Mouse (Mus musculus): Measurements from ENCODE around the gene Stx7. TPM values are rescaled to one million over a fixed set of nuclear protein-coding genes. Genes with fewer than 3 reads are reported as not detected.

Stx7 gene
- polyA plus RNA-seq, 1 experiment: not detected

- TF ChIP-seq CTCF (IDR thresholded peaks at IDR 0.05; ENCODE audit: insufficient read depth, low read depth, low read length): no peak
- TF ChIP-seq POLR2A (IDR thresholded peaks at IDR 0.05; ENCODE audit: insufficient read depth, low read depth, low read length): no peak
- Histone ChIP-seq H3K4me1 (ENCODE audit: control insufficient read depth, insufficient read depth, low read length) (peaks cover 19% of the 10 kb centered on the region), H3K27ac (ENCODE audit: insufficient read depth, low read depth, low read length) (no peak overlapping the region), H3K4me3 (ENCODE audit: insufficient read depth, low read depth, low read length) (no peak overlapping the region)
- 74% methylated on average over 8 of the region's 8 CpGs for WGBS
Observed at GRCm38 (mm10) chr10:24224591-24224990, 75.5 kb downstream of the Stx7 start.

GRCm38 (mm10) chr10:24228318-24229183, 79.4 kb downstream of the Stx7 start:
- no peak overlapping the region for H3K27ac ChIP-seq (ENCODE audit: insufficient read depth, low read depth, low read length)
- peaks cover 12% of the 10 kb centered on the region for H3K4me1 ChIP-seq (ENCODE audit: control insufficient read depth, insufficient read depth, low read length)
- no peak overlapping the region for H3K4me3 ChIP-seq (ENCODE audit: insufficient read depth, low read depth, low read length)
- TF ChIP-seq POLR2A (IDR thresholded peaks at IDR 0.05; ENCODE audit: insufficient read depth, low read depth, low read length) (no peak), CTCF (IDR thresholded peaks at IDR 0.05; ENCODE audit: insufficient read depth, low read depth, low read length) (no peak)
- WGBS: 35% methylated on average over 12 of the region's 12 CpGs

GRCm38 (mm10) chr10:24232281-24232680, 83.2 kb downstream of the Stx7 start:
- Histone ChIP-seq H3K27ac (ENCODE audit: insufficient read depth, low read depth, low read length) (no peak overlapping the region), H3K4me1 (ENCODE audit: control insufficient read depth, insufficient read depth, low read length) (peaks cover 10% of the 10 kb centered on the region), H3K4me3 (ENCODE audit: insufficient read depth, low read depth, low read length) (no peak overlapping the region)
- TF ChIP-seq POLR2A (IDR thresholded peaks at IDR 0.05; ENCODE audit: insufficient read depth, low read depth, low read length) (no peak), CTCF (IDR thresholded peaks at IDR 0.05; ENCODE audit: insufficient read depth, low read depth, low read length) (no peak)
- 75% methylated on average over 4 of the region's 4 CpGs for WGBS

- TF ChIP-seq CTCF (IDR thresholded peaks at IDR 0.05; ENCODE audit: insufficient read depth, low read depth, low read length): no peak
- no peak for TF ChIP-seq POLR2A (IDR thresholded peaks at IDR 0.05; ENCODE audit: insufficient read depth, low read depth, low read length)
- Histone ChIP-seq H3K27ac (ENCODE audit: insufficient read depth, low read depth, low read length) (no peak overlapping the region), H3K4me3 (ENCODE audit: insufficient read depth, low read depth, low read length) (no peak overlapping the region), H3K4me1 (ENCODE audit: control insufficient read depth, insufficient read depth, low read length) (peaks cover 5% of the 10 kb centered on the region; the same call in 1 of the 2 replicates)
- 14% methylated on average over 23 of the region's 23 CpGs for WGBS
Observed at GRCm38 (mm10) chr10:24235426-24236283, 86.6 kb downstream of the Stx7 start.

Other genes with a start within 250 kb of the Stx7 start
- gene Taar1, start 228.9 kb upstream of the Stx7 start, polyA plus RNA-seq (2012; ENCODE audit: insufficient read depth, insufficient read length, low replicate concordance, missing spikeins): not detected in 2 replicates
- gene Taar2, start 210.7 kb upstream of the Stx7 start, polyA plus RNA-seq (2012; ENCODE audit: insufficient read depth, insufficient read length, low replicate concordance, missing spikeins): not detected in 2 replicates
- not detected in 2 replicates for gene Taar3, start 199.7 kb upstream of the Stx7 start, polyA plus RNA-seq (2012; ENCODE audit: insufficient read depth, insufficient read length, low replicate concordance, missing spikeins)
- gene Taar4, start 188.8 kb upstream of the Stx7 start, polyA plus RNA-seq (2012; ENCODE audit: insufficient read depth, insufficient read length, low replicate concordance, missing spikeins): not detected in 2 replicates
- not detected in 2 replicates for gene Taar5, start 178.6 kb upstream of the Stx7 start, polyA plus RNA-seq (2012; ENCODE audit: insufficient read depth, insufficient read length, low replicate concordance, missing spikeins)
- gene Taar6, start 163.7 kb upstream of the Stx7 start, polyA plus RNA-seq (2012; ENCODE audit: insufficient read depth, insufficient read length, low replicate concordance, missing spikeins): not detected in 2 replicates
- not detected in 2 replicates for gene Taar7a, start 155.8 kb upstream of the Stx7 start, polyA plus RNA-seq (2012; ENCODE audit: insufficient read depth, insufficient read length, low replicate concordance, missing spikeins)
- not detected in 2 replicates for gene Taar7b, start 149.4 kb upstream of the Stx7 start, polyA plus RNA-seq (2012; ENCODE audit: insufficient read depth, insufficient read length, low replicate concordance, missing spikeins)
- not detected in 2 replicates for gene Taar7d, start 122.1 kb upstream of the Stx7 start, polyA plus RNA-seq (2012; ENCODE audit: insufficient read depth, insufficient read length, low replicate concordance, missing spikeins)
- not detected in 2 replicates for gene Taar7e, start 111.7 kb upstream of the Stx7 start, polyA plus RNA-seq (2012; ENCODE audit: insufficient read depth, insufficient read length, low replicate concordance, missing spikeins)
- not detected in 2 replicates for gene Taar7f, start 99.8 kb upstream of the Stx7 start, polyA plus RNA-seq (2012; ENCODE audit: insufficient read depth, insufficient read length, low replicate concordance, missing spikeins)
- not detected in 2 replicates for gene Taar8a, start 72.8 kb upstream of the Stx7 start, polyA plus RNA-seq (2012; ENCODE audit: insufficient read depth, insufficient read length, low replicate concordance, missing spikeins)
- not detected in 2 replicates for gene Taar8b, start 57.0 kb upstream of the Stx7 start, polyA plus RNA-seq (2012; ENCODE audit: insufficient read depth, insufficient read length, low replicate concordance, missing spikeins)
- not detected in 2 replicates for gene Taar8c, start 47.4 kb upstream of the Stx7 start, polyA plus RNA-seq (2012; ENCODE audit: insufficient read depth, insufficient read length, low replicate concordance, missing spikeins)
- not detected in 2 replicates for gene Taar9, start 39.8 kb upstream of the Stx7 start, polyA plus RNA-seq (2012; ENCODE audit: insufficient read depth, insufficient read length, low replicate concordance, missing spikeins)
- gene Moxd1, start 74.2 kb downstream of the Stx7 start, polyA plus RNA-seq (2012; ENCODE audit: insufficient read depth, insufficient read length, low replicate concordance, missing spikeins): not detected in 2 replicates